Mouse (Mus musculus): ENCODE results near the gene Slc25a22. TPM values are rescaled to one million over a fixed set of nuclear protein-coding genes. Genes with fewer than 3 reads are reported as not detected.

The Slc25a22 gene
- polyA plus RNA-seq, 1 experiment from 2014 or later, result 109 TPM

GRCm38 (mm10) chr7:141390326-141391259 is 47.1 kb downstream of the Slc25a22 start:
- Histone ChIP-seq H3K27me3 (replicated peaks) (no peaks in the 10 kb centered on the region), H3K9me3 (no peaks in the 10 kb centered on the region), H3K4me2 (no peak overlapping the region), H3K4me3 (0 out of 2 replicates have a peak overlapping the region, but pooled peaks have one; percentile 1), H3K9ac (no peak overlapping the region), H3K4me1 (peaks cover 14% of the 10 kb centered on the region), H3K27ac (no peak overlapping the region), H3K36me3 (replicated peaks) (no peaks in the 10 kb centered on the region)
- 59% methylated on average over 9 of the region's 9 CpGs for WGBS
- ATAC-seq (replicated peaks), result no peak

GRCm38 (mm10) chr7:141388487-141389109 is 49.1 kb downstream of the Slc25a22 start:
- no peak for ATAC-seq (replicated peaks)
- H3K27me3 ChIP-seq (replicated peaks), result no peaks in the 10 kb centered on the region
- no peak overlapping the region for H3K4me2 ChIP-seq
- 67% methylated on average over 3 of the region's 3 CpGs for WGBS
- H3K4me1 ChIP-seq, result peaks cover 14% of the 10 kb centered on the region
- no peaks in the 10 kb centered on the region for H3K36me3 ChIP-seq (replicated peaks)
- H3K4me3 ChIP-seq, result no peak overlapping the region
- H3K27ac ChIP-seq, result no peak overlapping the region
- H3K9me3 ChIP-seq, result no peaks in the 10 kb centered on the region
- no peak overlapping the region for H3K9ac ChIP-seq

- no peak for ATAC-seq (replicated peaks)
- Histone ChIP-seq H3K36me3 (replicated peaks) (no peaks in the 10 kb centered on the region), H3K4me1 (peaks cover 10% of the 10 kb centered on the region), H3K9me3 (no peaks in the 10 kb centered on the region), H3K4me2 (no peak overlapping the region), H3K4me3 (no peak overlapping the region), H3K27ac (no peak overlapping the region), H3K9ac (no peak overlapping the region), H3K27me3 (replicated peaks) (no peaks in the 10 kb centered on the region)
- 59% methylated on average over 2 of the region's 2 CpGs for WGBS
Observed at GRCm38 (mm10) chr7:141387807-141388486, 49.7 kb downstream of the Slc25a22 start.

GRCm38 (mm10) chr7:141381068-141381835 is 56.4 kb downstream of the Slc25a22 start:
- Histone ChIP-seq H3K4me2 (no peak overlapping the region), H3K27me3 (replicated peaks) (no peaks in the 10 kb centered on the region), H3K4me1 (no peaks in the 10 kb centered on the region), H3K27ac (no peak overlapping the region), H3K4me3 (no peak overlapping the region), H3K9me3 (no peaks in the 10 kb centered on the region), H3K36me3 (replicated peaks) (no peaks in the 10 kb centered on the region), H3K9ac (no peak overlapping the region)
- WGBS, result 77% methylated on average over 4 of the region's 4 CpGs
- no peak for ATAC-seq (replicated peaks)

Other genes starting within 250 kb of the Slc25a22 start
- gene Hras, start 243.9 kb downstream of the Slc25a22 start, polyA plus RNA-seq (2015; fragmentation: Nextera tagmentation; extraction: Ambion mirVana), result 181 and 195 TPM in 2 replicates
- 12.8 and 13.8 TPM in 2 replicates for gene Lrrc56, start 243.7 kb downstream of the Slc25a22 start, polyA plus RNA-seq (2015; fragmentation: Nextera tagmentation; extraction: Ambion mirVana)
- 0.87 and 1.4 TPM in 2 replicates for gene Lmntd2, start 223.8 kb downstream of the Slc25a22 start, polyA plus RNA-seq (2015; fragmentation: Nextera tagmentation; extraction: Ambion mirVana)
- 24.0 and 26.3 TPM in 2 replicates for gene Rassf7, start 222.0 kb downstream of the Slc25a22 start, polyA plus RNA-seq (2015; fragmentation: Nextera tagmentation; extraction: Ambion mirVana)
- 77.3 and 85.7 TPM in 2 replicates for gene Phrf1, start 209.1 kb downstream of the Slc25a22 start, polyA plus RNA-seq (2015; fragmentation: Nextera tagmentation; extraction: Ambion mirVana)
- gene Irf7, start 171.4 kb downstream of the Slc25a22 start, polyA plus RNA-seq (2015; fragmentation: Nextera tagmentation; extraction: Ambion mirVana), result 2.1 and 4.2 TPM in 2 replicates
- gene Cdhr5, start 161.1 kb downstream of the Slc25a22 start, polyA plus RNA-seq (2015; fragmentation: Nextera tagmentation; extraction: Ambion mirVana), result not detected in 2 replicates
- 1.6 and 1.8 TPM in 2 replicates for gene Sct, start 158.8 kb downstream of the Slc25a22 start, polyA plus RNA-seq (2015; fragmentation: Nextera tagmentation; extraction: Ambion mirVana)
- gene Drd4, start 145.9 kb downstream of the Slc25a22 start, polyA plus RNA-seq (2015; fragmentation: Nextera tagmentation; extraction: Ambion mirVana), result 0.74 and 0.96 TPM in 2 replicates
- 224 and 234 TPM in 2 replicates for gene Deaf1, start 110.2 kb downstream of the Slc25a22 start, polyA plus RNA-seq (2015; fragmentation: Nextera tagmentation; extraction: Ambion mirVana)
- 63.0 and 63.3 TPM in 2 replicates for gene Tmem80, start 110.2 kb downstream of the Slc25a22 start, polyA plus RNA-seq (2015; fragmentation: Nextera tagmentation; extraction: Ambion mirVana)
- 0.49 and 0.66 TPM in 2 replicates for gene Eps8l2, start 99.0 kb downstream of the Slc25a22 start, polyA plus RNA-seq (2015; fragmentation: Nextera tagmentation; extraction: Ambion mirVana)
- 292 and 298 TPM in 2 replicates for gene Taldo1, start 45.7 kb downstream of the Slc25a22 start, polyA plus RNA-seq (2015; fragmentation: Nextera tagmentation; extraction: Ambion mirVana)
- 57.2 and 59.5 TPM in 2 replicates for gene Gatd1, start 23.8 kb downstream of the Slc25a22 start, polyA plus RNA-seq (2015; fragmentation: Nextera tagmentation; extraction: Ambion mirVana)
- 111 and 113 TPM in 2 replicates for gene Cend1, start 8.4 kb downstream of the Slc25a22 start, polyA plus RNA-seq (2015; fragmentation: Nextera tagmentation; extraction: Ambion mirVana)
- 3.4 and 3.8 TPM in 2 replicates for gene Pidd1, start 6.1 kb upstream of the Slc25a22 start, polyA plus RNA-seq (2015; fragmentation: Nextera tagmentation; extraction: Ambion mirVana)
- gene Rplp2, start 9.5 kb upstream of the Slc25a22 start, polyA plus RNA-seq (2015; fragmentation: Nextera tagmentation; extraction: Ambion mirVana), result 597 and 636 TPM in 2 replicates
- 17.7 and 20.1 TPM in 2 replicates for gene Pnpla2, start 17.3 kb upstream of the Slc25a22 start, polyA plus RNA-seq (2015; fragmentation: Nextera tagmentation; extraction: Ambion mirVana)
- 7.6 and 8.7 TPM in 2 replicates for gene Cracr2b, start 23.2 kb upstream of the Slc25a22 start, polyA plus RNA-seq (2015; fragmentation: Nextera tagmentation; extraction: Ambion mirVana)
- 18.8 and 20.5 TPM in 2 replicates for gene Cd151, start 29.5 kb upstream of the Slc25a22 start, polyA plus RNA-seq (2015; fragmentation: Nextera tagmentation; extraction: Ambion mirVana)
- gene Polr2l, start 37.2 kb upstream of the Slc25a22 start, polyA plus RNA-seq (2015; fragmentation: Nextera tagmentation; extraction: Ambion mirVana), result 82.4 and 83.8 TPM in 2 replicates
- gene Tspan4, start 37.3 kb upstream of the Slc25a22 start, polyA plus RNA-seq (2015; fragmentation: Nextera tagmentation; extraction: Ambion mirVana), result 49.1 and 55.3 TPM in 2 replicates
- gene Chid1, start 102.0 kb upstream of the Slc25a22 start, polyA plus RNA-seq (2015; fragmentation: Nextera tagmentation; extraction: Ambion mirVana), result 44.1 and 44.6 TPM in 2 replicates
- gene Ap2a2, start 124.3 kb upstream of the Slc25a22 start, polyA plus RNA-seq (2015; fragmentation: Nextera tagmentation; extraction: Ambion mirVana), result 132 and 135 TPM in 2 replicates
- 0.27 and 0.37 TPM in 2 replicates for gene Muc6, start 217.4 kb upstream of the Slc25a22 start, polyA plus RNA-seq (2015; fragmentation: Nextera tagmentation; extraction: Ambion mirVana)